Mouse (Mus musculus) limb, embryonic 14.5 days (tissue): ENCODE measurements around the gene Sp3. TPM values are rescaled to one million over a fixed set of nuclear protein-coding genes. Genes with fewer than 3 reads are reported as not detected.
A peak's percentile ranks its signal among the peaks of the same experiment; 100 is the strongest.
"Not testable (repeated sequence)": the region's sequence is repeated elsewhere in the genome, so short reads cannot be mapped to it uniquely, and the experiment has no call there.

ENCODE experiments used
- ATAC-seq: fragments of 200-750 bp; cut with Nextera tagmentation; 2 replicates; pipeline ENCODE4 v1.8.0; 2017; ENCODE audit warnings: low read depth, moderate number of reproducible peaks, moderate TSS enrichment; ENCODE audit not compliant: low FRiP score
- DNase-seq: peaks from one replicate; pipeline ENCODE4 v3.0.0-alpha.2; 2015; ENCODE audit warnings: low spot score
- H3K27ac ChIP-seq: fragments of 300-500 bp; sonication (generic); replicated peaks from 2 replicates; pipeline ENCODE4 v1.5.1; 2014; ENCODE audit warnings: low read depth, mild to moderate bottlenecking, low read length, moderate library complexity, mixed read lengths
- H3K27me3 ChIP-seq: fragments of 300-500 bp; sonication (generic); 2 replicates; pipeline ENCODE4 v1.6.1; 2014; ENCODE audit warnings: low read length, mixed read lengths; ENCODE audit not compliant: control insufficient read depth, insufficient read depth
- H3K36me3 ChIP-seq: fragments of 300-500 bp; sonication (generic); 2 replicates; pipeline ENCODE4 v1.6.1; 2014; ENCODE audit warnings: mild to moderate bottlenecking, low read length, moderate library complexity, mixed read lengths; ENCODE audit not compliant: control insufficient read depth, insufficient read depth
- H3K4me1 ChIP-seq: fragments of 300-500 bp; sonication (generic); 2 replicates; pipeline ENCODE4 v1.6.1; 2014; ENCODE audit warnings: antibody characterized with exemption, low read length, mixed read lengths; ENCODE audit not compliant: control insufficient read depth, insufficient read depth
- H3K4me2 ChIP-seq: fragments of 300-500 bp; sonication (generic); replicated peaks from 2 replicates; pipeline ENCODE4 v1.6.1; 2014; ENCODE audit warnings: low read depth, mild to moderate bottlenecking, low read length, moderate library complexity; ENCODE audit not compliant: severe bottlenecking
- H3K4me3 ChIP-seq: fragments of 300-500 bp; sonication (generic); replicated peaks from 2 replicates; pipeline ENCODE4 v1.5.1; 2014; ENCODE audit warnings: low read length
- H3K9ac ChIP-seq: fragments of 300-500 bp; sonication (generic); 2 replicates; pipeline ENCODE4 v1.6.1; 2014; ENCODE audit warnings: mild to moderate bottlenecking, low read depth, low read length, moderate library complexity; ENCODE audit not compliant: severe bottlenecking
- H3K9me3 ChIP-seq: fragments of 300-500 bp; sonication (generic); 2 replicates; pipeline ENCODE4 v1.6.1; 2016; ENCODE audit warnings: low read length; ENCODE audit not compliant: control insufficient read depth
- POLR2A ChIP-seq: fragments of 200-500 bp; IDR thresholded peaks from 2 replicates; pipeline ENCODE4 v1.8.0; 2012; ENCODE audit warnings: inconsistent platforms, mild to moderate bottlenecking, moderate library complexity, borderline replicate concordance; ENCODE audit not compliant: insufficient read depth, insufficient read length; ENCODE audit errors: extremely low read depth
- WGBS: fragments of 180-500 bp; shearing (Covaris S2); extraction: QIAGEN DNeasy Blood & Tissue Kit; methylation state at CpG from one replicate; pipeline ENCODE4 v1.1.7; 2014; 5-methylcytosine and 5-hydroxymethylcytosine counted together
- polyA plus RNA-seq, 2 experiments: library from polyadenylated mRNA; depleted of rRNA in 1 of 2; stranded (reverse) in 1 of 2; unstranded in 1 of 2; fragments of >200 nt; fragmentation: Nextera tagmentation in 1 of 2; extraction: Ambion mirVana in 1 of 2; gene quantifications; 2 replicates each; pipeline versions ENCODE4 v1.2.1 to v1.2.3; 2012 to 2014

The Sp3 gene
- polyA plus RNA-seq, 2 experiments, result 40.3 to 70.1 TPM

DNA sequence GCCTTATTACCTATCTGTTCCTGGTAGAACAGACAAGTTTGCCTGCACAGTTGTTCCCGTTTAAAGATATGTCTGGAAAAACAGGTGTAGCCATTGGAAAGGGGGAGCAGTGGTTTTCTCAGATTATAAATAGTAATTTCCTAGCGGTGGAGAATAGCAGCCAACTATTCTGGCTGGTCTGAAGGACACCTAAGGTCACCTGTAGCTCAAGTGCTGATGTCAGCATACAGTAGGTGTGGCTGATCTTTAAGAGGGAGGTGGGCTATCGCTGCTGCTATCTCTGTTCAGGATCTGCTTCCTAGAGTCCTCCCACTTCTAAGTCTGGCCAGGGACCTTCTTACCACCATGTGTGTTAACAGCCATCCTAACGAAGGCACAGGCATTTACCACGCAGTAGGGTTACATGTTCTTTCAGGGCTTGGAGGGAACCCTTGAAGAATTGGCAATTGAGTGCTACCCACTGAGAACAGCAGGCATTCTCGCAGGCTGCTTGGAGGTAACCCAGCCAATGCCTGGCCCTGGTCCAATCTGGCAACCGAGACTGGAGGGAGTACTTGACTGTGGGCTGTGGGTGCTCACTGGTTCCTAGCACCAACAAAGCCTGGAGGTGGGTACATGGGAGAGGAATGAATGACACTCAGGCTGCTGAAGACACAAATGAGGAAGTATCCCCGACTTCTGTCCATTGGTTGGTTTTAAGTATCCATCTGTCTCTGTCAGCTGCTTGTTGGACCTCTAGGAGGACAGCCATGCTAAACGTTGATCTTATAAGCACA is 39.3 kb upstream of the Sp3 start:
- no peak for TF ChIP-seq POLR2A
- Histone ChIP-seq H3K27me3 (no peaks in the 10 kb centered on the region), H3K4me2 (no peak overlapping the region), H3K9me3 (no peaks in the 10 kb centered on the region), H3K4me1 (no peaks in the 10 kb centered on the region), H3K9ac (no peak overlapping the region), H3K4me3 (no peak overlapping the region), H3K27ac (no peak overlapping the region), H3K36me3 (no peaks in the 10 kb centered on the region)
- DNase-seq (no peak), ATAC-seq (no peak)
- 72% methylated on average over 9 of the region's 9 CpGs for WGBS

DNA sequence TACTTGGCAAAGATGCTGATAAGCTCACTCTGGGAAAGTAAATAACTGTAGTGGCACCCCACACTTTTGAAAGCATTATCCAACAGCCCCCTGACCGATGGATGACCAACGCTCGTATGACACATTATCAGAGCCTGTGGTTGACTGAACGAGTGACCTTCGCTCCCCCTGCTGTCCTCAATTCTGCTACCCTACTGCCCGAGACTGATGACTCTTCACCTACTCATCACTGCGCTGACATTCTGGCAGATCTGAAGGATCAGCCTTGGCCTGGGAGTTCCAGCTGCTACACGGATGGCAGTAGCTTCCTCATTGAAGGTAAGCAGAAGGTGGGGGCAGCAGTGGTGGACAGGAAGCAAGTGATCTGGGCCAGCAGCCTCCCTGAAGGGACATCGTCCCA is 33.8 kb upstream of the Sp3 start:
- not testable (repeated sequence) for DNase-seq, H3K9ac ChIP-seq, H3K4me1 ChIP-seq, H3K4me3 ChIP-seq, H3K4me2 ChIP-seq, H3K27me3 ChIP-seq, ATAC-seq, H3K27ac ChIP-seq, H3K36me3 ChIP-seq, H3K9me3 ChIP-seq
- WGBS, result 83% methylated on average over 9 of the region's 9 CpGs

DNA sequence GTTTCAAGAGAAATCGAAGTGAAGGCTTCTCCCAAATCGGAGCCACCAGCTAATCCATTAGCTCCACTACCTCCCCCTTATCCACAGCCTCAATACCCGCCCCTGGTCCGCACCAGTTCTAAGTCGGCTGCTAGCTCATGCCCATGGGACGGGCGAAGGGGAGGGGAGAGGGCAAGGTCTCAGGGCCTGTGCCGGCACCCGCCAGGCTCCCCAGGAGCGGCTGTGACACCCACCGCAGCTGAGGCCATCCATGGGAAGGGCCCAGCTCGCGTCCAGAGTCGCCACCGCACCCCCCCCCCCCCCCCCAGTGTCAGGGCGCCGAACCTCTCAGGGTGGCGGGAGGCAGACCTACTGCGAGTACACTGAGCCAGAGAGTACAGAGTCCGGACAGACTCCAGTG is 32.4 kb upstream of the Sp3 start:
- DNase-seq (peak; percentile 60), ATAC-seq (no peak)
- no peak overlapping the region for H3K4me3 ChIP-seq
- H3K27ac ChIP-seq, result no peak overlapping the region
- no peak overlapping the region for H3K9ac ChIP-seq
- no peak for TF ChIP-seq POLR2A
- H3K36me3 ChIP-seq, result no peaks in the 10 kb centered on the region
- no peaks in the 10 kb centered on the region for H3K4me1 ChIP-seq
- no peaks in the 10 kb centered on the region for H3K27me3 ChIP-seq
- WGBS, result 71% methylated on average over 16 of the region's 20 CpGs
- H3K4me2 ChIP-seq, result no peak overlapping the region
- H3K9me3 ChIP-seq, result peaks cover 9% of the 10 kb centered on the region; the same call in 1 of the 2 replicates

DNA sequence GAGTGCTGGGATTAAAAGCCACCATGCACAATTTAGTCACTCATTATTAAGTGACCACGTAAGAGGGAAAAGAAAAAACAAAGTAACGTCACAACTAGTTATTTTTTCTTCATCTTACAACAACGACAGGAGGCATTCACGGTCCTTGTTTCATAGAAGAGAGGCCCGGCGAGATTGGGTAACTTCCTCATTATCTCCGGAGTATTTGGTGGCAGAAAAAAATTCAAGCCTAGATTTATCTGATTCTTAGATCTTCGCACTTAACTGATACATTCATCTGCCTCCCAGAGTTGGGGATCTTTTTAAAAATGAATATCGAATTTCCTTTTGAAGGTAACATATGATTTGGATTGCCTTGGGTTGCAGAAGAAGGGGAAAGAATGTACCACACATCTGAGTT is 27.2 kb upstream of the Sp3 start:
- no peak overlapping the region for H3K4me3 ChIP-seq
- peaks cover 19% of the 10 kb centered on the region for H3K4me1 ChIP-seq
- no peak for TF ChIP-seq POLR2A
- no peak overlapping the region for H3K9ac ChIP-seq
- no peaks in the 10 kb centered on the region for H3K27me3 ChIP-seq
- peaks cover 9% of the 10 kb centered on the region; the same call in 1 of the 2 replicates for H3K9me3 ChIP-seq
- no peak overlapping the region for H3K27ac ChIP-seq
- DNase-seq, result no peak
- H3K36me3 ChIP-seq, result no peaks in the 10 kb centered on the region
- no peak for ATAC-seq
- H3K4me2 ChIP-seq, result no peak overlapping the region
- WGBS, result 95% methylated on average over 9 of the region's 9 CpGs

DNA sequence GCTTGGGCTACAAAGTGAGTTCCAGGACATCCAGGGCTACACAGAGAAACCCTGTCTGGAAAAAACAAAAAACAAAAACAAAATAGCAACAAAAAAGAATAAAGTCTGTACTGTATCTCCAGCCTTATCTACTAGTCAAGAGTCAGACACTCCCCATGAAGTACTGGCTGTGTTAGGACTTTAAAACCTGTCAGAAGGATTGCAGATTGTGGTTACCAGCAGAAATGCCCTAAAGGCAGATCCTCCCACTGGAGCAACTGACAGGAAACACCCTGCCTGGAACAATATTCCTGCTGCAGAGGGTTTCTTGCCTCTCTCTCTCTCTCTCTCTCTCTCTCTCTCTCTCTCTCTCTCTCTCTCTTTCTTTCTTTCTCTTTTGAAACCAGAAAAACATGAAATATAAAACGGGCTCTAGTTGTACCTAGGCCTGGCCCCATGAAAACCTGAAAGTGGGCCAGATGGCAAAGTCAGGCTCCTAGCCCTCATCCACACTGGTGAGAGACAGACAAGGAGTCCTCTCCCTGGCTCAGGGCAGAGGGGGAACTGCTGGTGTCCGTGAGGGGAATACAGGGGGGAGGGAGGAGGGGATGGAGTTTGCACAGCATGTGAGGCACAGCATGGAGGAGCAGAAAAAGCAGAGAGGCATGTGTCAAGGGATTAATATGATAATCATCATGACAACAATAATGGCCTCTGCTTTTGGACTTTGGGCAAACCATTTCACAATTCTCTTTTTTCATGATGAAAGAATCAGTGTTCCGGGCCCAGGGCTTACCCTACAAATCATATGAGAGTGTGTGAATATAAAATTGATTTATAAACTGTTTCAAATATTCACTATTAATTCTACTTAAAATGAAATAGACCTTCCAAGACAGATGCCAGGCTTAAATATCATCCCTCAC is 25.6 kb upstream of the Sp3 start:
- Histone ChIP-seq H3K4me2 (no peak overlapping the region), H3K27me3 (no peaks in the 10 kb centered on the region), H3K4me3 (no peak overlapping the region), H3K9ac (no peak overlapping the region), H3K4me1 (peaks cover 19% of the 10 kb centered on the region), H3K9me3 (peaks cover 7% of the 10 kb centered on the region; the same call in 1 of the 2 replicates), H3K36me3 (no peaks in the 10 kb centered on the region), H3K27ac (0 out of 2 replicates have a peak overlapping the region, but pooled peaks have one; percentile 27)
- 41% methylated on average over 3 of the region's 3 CpGs for WGBS
- ATAC-seq, result no peak
- TF ChIP-seq POLR2A, result no peak
- DNase-seq, result peak; percentile 56
